Mouse (Mus musculus) spleen, postnatal 14 days (tissue): ENCODE results near the gene Cope.

Source experiments
- DNase-seq, 2 experiments: peaks; one replicate each; pipeline ENCODE4 v3.0.0; 2021 to 2022; ENCODE audit warnings: low spot score in 2 of 2

Gene Cope

GRCm38 (mm10) chr8:70309311-70309710 lies 7.0 kb downstream of the Cope start:
- DNase-seq: no peak

- DNase-seq: no peak
Observed at GRCm38 (mm10) chr8:70313399-70313798, 11.1 kb downstream of the Cope start.

GRCm38 (mm10) chr8:70315624-70316510 lies 13.5 kb downstream of the Cope start, which contains the start of gene Cers1:
Cers1 (plus strand) TSS chr8:70315775.
- DNase-seq: no peak

- no peak for DNase-seq
Observed at GRCm38 (mm10) chr8:70316511-70317504, 14.5 kb downstream of the Cope start.

GRCm38 (mm10) chr8:70317872-70318271 lies 15.6 kb downstream of the Cope start:
- no peak for DNase-seq

GRCm38 (mm10) chr8:70323716-70324115 lies 21.4 kb downstream of the Cope start:
- DNase-seq: no peak

GRCm38 (mm10) chr8:70327512-70327911 lies 25.2 kb downstream of the Cope start:
- no peak for DNase-seq

- no peak for DNase-seq
Observed at GRCm38 (mm10) chr8:70329124-70329834, 27.0 kb downstream of the Cope start, which contains the start of gene Gdf1. Gdf1 (plus strand) TSS chr8:70329817.

- no peak for DNase-seq
Observed at GRCm38 (mm10) chr8:70329835-70330740, 27.8 kb downstream of the Cope start.

GRCm38 (mm10) chr8:70330741-70331364 lies 28.5 kb downstream of the Cope start:
- DNase-seq: no peak

GRCm38 (mm10) chr8:70331526-70331925 lies 29.2 kb downstream of the Cope start:
- no peak for DNase-seq

GRCm38 (mm10) chr8:70332070-70332877 lies 30.0 kb downstream of the Cope start:
- DNase-seq: no peak

- no peak for DNase-seq
Observed at GRCm38 (mm10) chr8:70332878-70333202, 30.5 kb downstream of the Cope start.

GRCm38 (mm10) chr8:70338931-70339330 lies 36.6 kb downstream of the Cope start:
- no peak for DNase-seq

GRCm38 (mm10) chr8:70340659-70341058 lies 38.3 kb downstream of the Cope start:
- no peak for DNase-seq

GRCm38 (mm10) chr8:70342007-70342406 lies 39.7 kb downstream of the Cope start:
- no peak for DNase-seq

- no peak for DNase-seq
Observed at GRCm38 (mm10) chr8:70343076-70343475, 40.8 kb downstream of the Cope start.

- DNase-seq: peak in 1 of 2 experiments; percentile 34
Observed at GRCm38 (mm10) chr8:70343696-70344095, 41.4 kb downstream of the Cope start.

GRCm38 (mm10) chr8:70344279-70344678 lies 42.0 kb downstream of the Cope start:
- no peak for DNase-seq
